Mouse (Mus musculus): ENCODE data around the gene Ddah1. TPM values are rescaled to one million over a fixed set of nuclear protein-coding genes. Genes with fewer than 3 reads are reported as not detected.
A peak's percentile ranks its signal among the peaks of the same experiment; 100 is the strongest.

The Ddah1 gene
- polyA plus RNA-seq, 1 experiment from 2014 or later, result 20.2 TPM

DNA sequence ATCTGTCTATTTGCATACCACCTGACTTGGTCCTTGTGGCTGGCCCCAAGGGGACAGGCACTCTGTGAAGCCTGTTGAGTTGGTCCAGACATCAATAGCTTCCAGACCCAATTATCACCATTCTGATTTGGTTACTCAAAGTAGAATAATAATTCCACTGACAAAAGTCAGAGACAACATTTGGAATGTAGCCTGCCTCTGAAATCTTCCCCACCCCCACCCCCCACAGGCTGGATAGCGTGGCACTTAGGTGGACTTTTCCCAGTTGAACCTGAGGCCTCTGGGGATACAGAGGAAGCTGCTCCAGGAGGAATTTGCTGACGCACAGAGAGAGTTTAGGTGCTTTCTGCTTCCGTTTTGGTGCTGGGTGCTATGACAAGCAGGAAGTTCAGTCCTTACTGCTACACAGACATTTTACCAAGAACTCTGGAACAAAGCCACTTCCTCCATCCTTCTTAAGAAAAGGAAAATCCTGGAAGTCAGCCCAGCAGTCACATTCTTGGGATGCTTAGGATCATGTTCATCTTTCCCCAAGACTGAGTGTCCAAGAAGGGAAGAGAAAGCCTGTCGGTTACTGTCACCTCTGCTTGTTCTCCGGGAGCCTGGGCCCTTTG lies 127.5 kb downstream of the Ddah1 start:
- Histone ChIP-seq H3K36me3 (ENCODE audit: control insufficient read depth, insufficient read depth, low read length) (no peaks in the 10 kb centered on the region), H3K27me3 (ENCODE audit: control insufficient read depth, insufficient read depth, low read length) (no peaks in the 10 kb centered on the region), H3K9ac (ENCODE audit: low read length) (no peak overlapping the region), H3K4me3 (ENCODE audit: low read depth, low read length) (no peak overlapping the region), H3K27ac (replicated peaks) (0 out of 2 replicates have a peak overlapping the region, but pooled peaks have one; percentile 25), H3K4me2 (replicated peaks; ENCODE audit: low read depth) (no peak overlapping the region), H3K4me1 (replicated peaks; ENCODE audit: control insufficient read depth, insufficient read depth) (peaks cover 3% of the 10 kb centered on the region; the same call in 1 of the 2 replicates), H3K9me3 (ENCODE audit: control insufficient read depth, low read length) (no peaks in the 10 kb centered on the region)
- WGBS, result 37% methylated on average over 5 of the region's 5 CpGs
- ATAC-seq (ENCODE audit: low FRiP score, low TSS enrichment) (no peak), DNase-seq (ENCODE audit: low spot score) (no peak)
- TF ChIP-seq CTCF (IDR thresholded peaks at IDR 0.05; ENCODE audit: low read depth) (no peak), EP300 (optimal IDR thresholded peaks at IDR 0.05) (no peak)

DNA sequence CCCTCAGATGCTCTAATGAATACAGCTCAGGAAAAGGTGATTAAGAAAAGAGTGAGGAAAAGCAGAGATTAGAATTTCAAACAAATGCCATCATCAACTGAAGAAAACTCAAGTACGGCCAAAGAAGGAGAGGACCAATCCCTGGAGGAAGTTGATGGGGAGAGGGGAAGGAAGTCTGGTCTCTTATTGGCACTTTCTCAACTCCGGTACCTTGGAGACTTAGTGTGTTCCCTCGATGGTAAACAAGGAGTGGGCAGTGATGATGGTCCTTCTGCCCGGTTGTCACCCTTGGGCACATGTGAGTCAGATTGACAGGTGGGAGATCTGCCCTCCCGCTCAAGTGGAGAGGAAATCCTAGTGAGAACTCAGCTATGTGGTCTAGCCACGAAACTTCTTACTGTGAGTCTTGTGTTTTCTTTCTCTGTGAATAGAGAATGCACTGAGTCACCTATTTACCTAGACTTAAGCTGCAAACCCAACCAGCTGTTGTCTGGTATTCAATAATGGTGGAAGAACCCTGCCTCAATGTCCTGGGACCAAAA lies 129.0 kb downstream of the Ddah1 start:
- no peak for ATAC-seq (ENCODE audit: low FRiP score, low TSS enrichment)
- Histone ChIP-seq H3K4me1 (replicated peaks; ENCODE audit: control insufficient read depth, insufficient read depth) (peaks cover 3% of the 10 kb centered on the region; the same call in 1 of the 2 replicates), H3K9ac (ENCODE audit: low read length) (no peak overlapping the region), H3K36me3 (ENCODE audit: control insufficient read depth, insufficient read depth, low read length) (no peaks in the 10 kb centered on the region), H3K27me3 (ENCODE audit: control insufficient read depth, insufficient read depth, low read length) (no peaks in the 10 kb centered on the region), H3K4me3 (ENCODE audit: low read depth, low read length) (no peak overlapping the region), H3K9me3 (ENCODE audit: control insufficient read depth, low read length) (no peaks in the 10 kb centered on the region), H3K4me2 (replicated peaks; ENCODE audit: low read depth) (no peak overlapping the region), H3K27ac (replicated peaks) (no peak overlapping the region)
- 66% methylated on average over 6 of the region's 6 CpGs for WGBS
- TF ChIP-seq EP300 (optimal IDR thresholded peaks at IDR 0.05), result no peak
- no peak for TF ChIP-seq CTCF (IDR thresholded peaks at IDR 0.05; ENCODE audit: low read depth)
- no peak for DNase-seq (ENCODE audit: low spot score)

DNA sequence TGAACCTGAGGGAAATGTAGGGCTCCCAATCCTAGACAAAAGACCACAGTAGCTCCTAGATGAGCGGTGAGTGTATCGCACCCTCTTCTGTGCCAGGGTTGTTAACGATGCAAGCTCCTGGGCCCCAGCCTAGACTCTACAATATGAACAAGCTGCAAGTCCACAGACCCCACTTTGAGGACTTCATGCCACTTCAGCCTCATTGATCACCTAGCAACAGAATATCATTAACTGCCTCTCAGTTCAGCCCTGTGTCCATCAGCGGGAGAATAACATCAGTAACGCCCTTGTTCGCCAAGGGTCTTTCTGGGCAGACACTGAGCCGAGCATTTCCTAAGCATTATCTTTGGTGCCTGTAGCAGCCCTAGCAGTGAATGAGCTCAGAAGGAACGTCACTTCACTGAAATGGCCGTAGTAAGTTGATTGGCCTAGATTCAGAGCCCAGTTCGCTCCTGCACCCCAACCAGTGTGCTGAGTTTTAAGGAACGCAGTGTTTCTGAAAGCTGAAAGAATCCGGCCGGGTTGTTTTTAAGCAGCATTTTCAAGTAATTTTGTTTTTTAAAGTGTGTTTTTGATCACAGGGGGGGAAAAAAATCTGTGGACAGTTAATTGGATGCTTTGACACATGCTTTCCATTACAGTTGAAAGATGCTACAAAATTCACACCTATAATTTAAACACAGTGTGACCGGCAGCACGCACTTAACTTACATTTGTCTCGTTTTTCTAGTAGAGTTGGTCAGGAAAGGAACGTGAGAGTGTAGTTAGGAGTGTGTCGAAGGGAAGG lies 132.1 kb downstream of the Ddah1 start:
- Histone ChIP-seq H3K9me3 (ENCODE audit: control insufficient read depth, low read length) (no peaks in the 10 kb centered on the region), H3K4me2 (replicated peaks; ENCODE audit: low read depth) (no peak overlapping the region), H3K27me3 (ENCODE audit: control insufficient read depth, insufficient read depth, low read length) (no peaks in the 10 kb centered on the region), H3K4me3 (ENCODE audit: low read depth, low read length) (no peak overlapping the region), H3K27ac (replicated peaks) (no peak overlapping the region), H3K4me1 (replicated peaks; ENCODE audit: control insufficient read depth, insufficient read depth) (peaks cover 3% of the 10 kb centered on the region; the same call in 1 of the 2 replicates), H3K9ac (ENCODE audit: low read length) (no peak overlapping the region), H3K36me3 (ENCODE audit: control insufficient read depth, insufficient read depth, low read length) (no peaks in the 10 kb centered on the region)
- 89% methylated on average over 18 of the region's 18 CpGs for WGBS
- DNase-seq (ENCODE audit: low spot score), result no peak
- ATAC-seq (ENCODE audit: low FRiP score, low TSS enrichment), result no peak
- TF ChIP-seq CTCF (IDR thresholded peaks at IDR 0.05; ENCODE audit: low read depth) (no peak), EP300 (optimal IDR thresholded peaks at IDR 0.05) (no peak)

DNA sequence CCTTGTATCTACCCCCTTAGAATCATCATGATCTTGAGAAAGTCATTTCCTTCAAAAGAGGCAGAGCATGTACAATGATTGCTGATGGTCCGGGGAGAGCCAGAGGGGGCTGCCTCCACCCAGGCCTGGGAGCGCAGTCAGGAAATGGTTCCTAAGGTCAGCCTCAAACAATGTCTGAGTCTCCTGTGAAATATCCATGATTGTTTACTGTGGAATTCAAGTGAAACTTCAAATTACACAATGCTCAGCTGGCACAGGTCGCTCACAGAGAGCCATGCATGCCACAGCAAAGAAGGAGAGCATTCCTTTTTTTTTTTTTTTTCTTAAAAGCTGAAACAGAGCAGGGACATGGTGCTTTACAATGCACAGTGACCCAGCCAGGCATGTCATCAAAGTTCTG lies 134.0 kb downstream of the Ddah1 start:
- 58% methylated on average over 3 of the region's 3 CpGs for WGBS
- no peak; the same call in 1 of the 2 replicates for ATAC-seq (ENCODE audit: low FRiP score, low TSS enrichment)
- Histone ChIP-seq H3K4me1 (replicated peaks; ENCODE audit: control insufficient read depth, insufficient read depth) (no peaks in the 10 kb centered on the region), H3K27ac (replicated peaks) (no peak overlapping the region), H3K9ac (ENCODE audit: low read length) (no peak overlapping the region), H3K9me3 (ENCODE audit: control insufficient read depth, low read length) (no peaks in the 10 kb centered on the region), H3K27me3 (ENCODE audit: control insufficient read depth, insufficient read depth, low read length) (no peaks in the 10 kb centered on the region), H3K4me2 (replicated peaks; ENCODE audit: low read depth) (no peak overlapping the region), H3K36me3 (ENCODE audit: control insufficient read depth, insufficient read depth, low read length) (no peaks in the 10 kb centered on the region), H3K4me3 (ENCODE audit: low read depth, low read length) (no peak overlapping the region)
- DNase-seq (ENCODE audit: low spot score), result no peak
- no peak for TF ChIP-seq CTCF (IDR thresholded peaks at IDR 0.05; ENCODE audit: low read depth)
- no peak for TF ChIP-seq EP300 (optimal IDR thresholded peaks at IDR 0.05)

DNA sequence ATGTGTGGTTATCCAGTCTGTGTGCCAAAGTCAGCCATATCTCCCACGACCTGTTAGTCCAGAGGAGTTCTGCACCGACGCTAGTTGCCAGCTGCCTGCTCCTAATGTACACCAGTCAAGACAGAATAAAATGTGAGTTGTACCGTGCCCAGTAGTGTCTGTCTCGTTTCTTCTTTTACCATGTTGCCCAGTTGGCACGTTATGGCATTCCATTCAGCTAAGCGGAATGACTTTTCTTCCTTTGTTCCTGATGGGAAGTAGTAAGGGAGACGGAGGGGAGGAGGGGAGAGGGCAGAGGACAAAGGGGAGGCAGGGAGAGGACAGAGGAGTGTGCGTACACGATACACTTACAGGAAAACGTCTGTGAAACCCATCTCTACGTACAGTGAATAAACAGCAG lies 135.7 kb downstream of the Ddah1 start:
- TF ChIP-seq CTCF (IDR thresholded peaks at IDR 0.05; ENCODE audit: low read depth), result no peak
- TF ChIP-seq EP300 (optimal IDR thresholded peaks at IDR 0.05), result no peak

DNA sequence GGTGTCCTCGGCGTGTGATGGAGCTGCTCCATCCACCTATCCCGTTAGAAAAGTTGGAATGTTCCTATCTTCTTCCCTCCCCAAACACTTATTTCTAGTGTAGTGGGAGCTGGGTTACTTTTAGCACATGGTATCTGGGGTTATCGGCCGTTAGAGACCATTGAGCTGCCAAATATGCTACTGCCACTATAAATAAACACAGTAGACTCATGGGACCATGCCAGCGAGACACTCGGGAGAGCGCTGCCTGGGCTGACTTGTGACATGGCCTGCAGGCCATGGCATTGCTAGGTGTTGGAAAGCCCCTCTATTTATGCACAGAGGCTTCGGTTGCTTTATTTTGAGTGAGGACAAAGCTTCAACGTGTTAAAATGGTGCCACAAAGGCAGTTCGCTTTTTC lies 139.3 kb downstream of the Ddah1 start:
- DNase-seq (ENCODE audit: low spot score) (no peak), ATAC-seq (ENCODE audit: low FRiP score, low TSS enrichment) (no peak)
- no peak for TF ChIP-seq CTCF (IDR thresholded peaks at IDR 0.05; ENCODE audit: low read depth)
- no peak for TF ChIP-seq EP300 (optimal IDR thresholded peaks at IDR 0.05)
- Histone ChIP-seq H3K9me3 (ENCODE audit: control insufficient read depth, low read length) (no peaks in the 10 kb centered on the region), H3K36me3 (ENCODE audit: control insufficient read depth, insufficient read depth, low read length) (no peaks in the 10 kb centered on the region), H3K27me3 (ENCODE audit: control insufficient read depth, insufficient read depth, low read length) (no peaks in the 10 kb centered on the region), H3K4me2 (replicated peaks; ENCODE audit: low read depth) (no peak overlapping the region), H3K4me1 (replicated peaks; ENCODE audit: control insufficient read depth, insufficient read depth) (no peaks in the 10 kb centered on the region), H3K4me3 (ENCODE audit: low read depth, low read length) (no peak overlapping the region), H3K9ac (ENCODE audit: low read length) (no peak overlapping the region), H3K27ac (replicated peaks) (no peak overlapping the region)
- WGBS, result 74% methylated on average over 11 of the region's 11 CpGs

More for the DNA sequence above, 135.7 kb downstream of the Ddah1 start:
- ATAC-seq (ENCODE audit: low FRiP score, low TSS enrichment), result no peak
- DNase-seq (ENCODE audit: low spot score), result no peak
- H3K9ac ChIP-seq (ENCODE audit: low read length), result no peak overlapping the region
- no peak overlapping the region for H3K4me2 ChIP-seq (replicated peaks; ENCODE audit: low read depth)
- no peaks in the 10 kb centered on the region for H3K4me1 ChIP-seq (replicated peaks; ENCODE audit: control insufficient read depth, insufficient read depth)
- no peaks in the 10 kb centered on the region for H3K36me3 ChIP-seq (ENCODE audit: control insufficient read depth, insufficient read depth, low read length)
- WGBS, result 70% methylated on average over 12 of the region's 12 CpGs
- H3K27ac ChIP-seq (replicated peaks), result no peak overlapping the region
- H3K27me3 ChIP-seq (ENCODE audit: control insufficient read depth, insufficient read depth, low read length), result no peaks in the 10 kb centered on the region
- H3K9me3 ChIP-seq (ENCODE audit: control insufficient read depth, low read length), result no peaks in the 10 kb centered on the region
- H3K4me3 ChIP-seq (ENCODE audit: low read depth, low read length), result no peak overlapping the region
